Mouse (Mus musculus) heart, embryonic 15.5 days (tissue): ENCODE measurements at regions not wholly inside any gene's neighbourhood (a gene's known extent, or its start where the extent isn't known, plus 50 kb on each side); places are given as distances from the start of the nearest gene placed in this dataset.

Experiments
- ATAC-seq: fragments of 200-750 bp; cut with Nextera tagmentation; replicated peaks from 2 replicates; pipeline ENCODE4 v1.8.0; 2017; ENCODE audit warnings: low read depth, moderate TSS enrichment; ENCODE audit not compliant: insufficient number of reproducible peaks, insufficient read depth, low FRiP score
- H3K27ac ChIP-seq: fragments of 300-500 bp; sonication (generic); 2 replicates; pipeline ENCODE4 v1.5.1; 2015; ENCODE audit warnings: mild to moderate bottlenecking, inconsistent platforms
- H3K27me3 ChIP-seq: fragments of 300-500 bp; sonication (generic); 2 replicates; pipeline ENCODE4 v1.6.1; 2015; ENCODE audit warnings: inconsistent platforms
- H3K36me3 ChIP-seq: fragments of 300-500 bp; sonication (generic); 2 replicates; pipeline ENCODE4 v1.6.1; 2015; ENCODE audit warnings: mild to moderate bottlenecking, inconsistent platforms
- H3K4me1 ChIP-seq: fragments of 300-500 bp; sonication (generic); replicated peaks from 2 replicates; pipeline ENCODE4 v1.6.1; 2015; ENCODE audit warnings: inconsistent platforms
- H3K4me2 ChIP-seq: fragments of 300-500 bp; sonication (generic); 2 replicates; pipeline ENCODE4 v1.6.1; 2015; ENCODE audit warnings: inconsistent platforms, mild to moderate bottlenecking, moderate library complexity
- H3K4me3 ChIP-seq: fragments of 300-500 bp; sonication (generic); 2 replicates; pipeline ENCODE4 v1.5.1; 2015; ENCODE audit warnings: mild to moderate bottlenecking, inconsistent platforms
- H3K9ac ChIP-seq: fragments of 300-500 bp; sonication (generic); 2 replicates; pipeline ENCODE4 v1.6.1; 2015; ENCODE audit warnings: mild to moderate bottlenecking, inconsistent platforms
- H3K9me3 ChIP-seq: fragments of 300-500 bp; sonication (generic); replicated peaks from 2 replicates; pipeline ENCODE4 v1.6.1; 2016; ENCODE audit warnings: inconsistent platforms
- WGBS: fragments of 180-500 bp; shearing (Covaris S2); methylation state at CpG from one replicate; pipeline ENCODE4 v1.1.7; 2015; ENCODE audit warnings: mixed read lengths; 5-methylcytosine and 5-hydroxymethylcytosine counted together

GRCm38 (mm10) chr10:99959279-99959678, 56.2 kb upstream of the Kitl start:
- Histone ChIP-seq H3K27ac (no peak overlapping the region), H3K9ac (no peak overlapping the region), H3K36me3 (no peaks in the 10 kb centered on the region), H3K4me3 (no peak overlapping the region), H3K27me3 (no peaks in the 10 kb centered on the region), H3K9me3 (no peaks in the 10 kb centered on the region), H3K4me2 (no peak overlapping the region), H3K4me1 (no peaks in the 10 kb centered on the region)
- 68% methylated on average over 3 of the region's 3 CpGs for WGBS
- no peak for ATAC-seq

- no peak for ATAC-seq
- Histone ChIP-seq H3K4me1 (no peaks in the 10 kb centered on the region), H3K9ac (no peak overlapping the region), H3K27ac (no peak overlapping the region), H3K4me3 (no peak overlapping the region), H3K27me3 (no peaks in the 10 kb centered on the region), H3K36me3 (no peaks in the 10 kb centered on the region), H3K9me3 (no peaks in the 10 kb centered on the region), H3K4me2 (no peak overlapping the region)
- WGBS = 76% methylated on average over 7 of the region's 7 CpGs
These were observed 62.9 kb upstream of the Kitl start for GRCm38 (mm10) chr10:99952486-99952885.

GRCm38 (mm10) chr10:99951718-99952117, 63.7 kb upstream of the Kitl start:
- Histone ChIP-seq H3K9me3 (no peaks in the 10 kb centered on the region), H3K27me3 (no peaks in the 10 kb centered on the region), H3K36me3 (no peaks in the 10 kb centered on the region), H3K4me2 (no peak overlapping the region), H3K9ac (no peak overlapping the region), H3K4me3 (no peak overlapping the region), H3K27ac (no peak overlapping the region), H3K4me1 (no peaks in the 10 kb centered on the region)
- 60% methylated on average over 4 of the region's 4 CpGs for WGBS
- no peak for ATAC-seq

GRCm38 (mm10) chr10:99951316-99951715, 64.1 kb upstream of the Kitl start:
- WGBS = 77% methylated on average over 6 of the region's 6 CpGs
- H3K4me3 ChIP-seq = no peak overlapping the region
- no peak overlapping the region for H3K9ac ChIP-seq
- H3K9me3 ChIP-seq = no peaks in the 10 kb centered on the region
- H3K27ac ChIP-seq = no peak overlapping the region
- no peaks in the 10 kb centered on the region for H3K27me3 ChIP-seq
- H3K4me1 ChIP-seq = no peaks in the 10 kb centered on the region
- H3K4me2 ChIP-seq = no peak overlapping the region
- ATAC-seq = no peak
- H3K36me3 ChIP-seq = no peaks in the 10 kb centered on the region

DNA sequence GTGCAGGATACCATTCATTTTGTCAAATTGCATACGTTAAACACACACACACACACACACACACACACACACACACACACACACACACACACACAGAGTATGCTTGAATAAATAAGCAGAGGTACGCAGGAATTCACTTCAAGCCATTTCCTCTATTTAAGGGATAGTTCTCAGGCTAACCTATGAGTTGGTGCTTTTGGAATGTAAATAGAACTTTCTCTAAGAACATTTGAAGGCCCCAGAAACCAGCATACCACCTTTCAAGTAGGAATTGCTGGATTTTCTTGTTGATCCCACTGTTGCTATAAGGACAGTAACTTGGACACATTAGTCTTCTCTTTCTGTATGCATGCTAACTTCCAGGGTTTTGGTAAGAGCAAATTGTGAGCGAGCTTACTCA, 66.7 kb upstream of the Kitl start:
- 83% methylated on average over 3 of the region's 3 CpGs for WGBS
- no peak overlapping the region for H3K9ac ChIP-seq
- H3K4me3 ChIP-seq = no peak overlapping the region
- no peak for ATAC-seq
- H3K27ac ChIP-seq = no peak overlapping the region
- no peaks in the 10 kb centered on the region for H3K27me3 ChIP-seq
- H3K36me3 ChIP-seq = no peaks in the 10 kb centered on the region
- H3K4me2 ChIP-seq = no peak overlapping the region
- no peaks in the 10 kb centered on the region for H3K4me1 ChIP-seq
- no peaks in the 10 kb centered on the region for H3K9me3 ChIP-seq

- Histone ChIP-seq H3K4me1 (no peaks in the 10 kb centered on the region), H3K9me3 (no peaks in the 10 kb centered on the region), H3K4me2 (no peak overlapping the region), H3K4me3 (no peak overlapping the region), H3K27ac (no peak overlapping the region), H3K36me3 (no peaks in the 10 kb centered on the region), H3K9ac (no peak overlapping the region), H3K27me3 (no peaks in the 10 kb centered on the region)
- ATAC-seq = no peak
- 67% methylated on average over 3 of the region's 3 CpGs for WGBS
These were observed 70.0 kb upstream of the Kitl start for GRCm38 (mm10) chr10:99945418-99945817.

- no peaks in the 10 kb centered on the region for H3K4me1 ChIP-seq
- no peak overlapping the region for H3K4me3 ChIP-seq
- no peaks in the 10 kb centered on the region for H3K9me3 ChIP-seq
- 70% methylated on average over 11 of the region's 11 CpGs for WGBS
- no peak overlapping the region for H3K9ac ChIP-seq
- no peaks in the 10 kb centered on the region for H3K27me3 ChIP-seq
- H3K27ac ChIP-seq = no peak overlapping the region
- no peaks in the 10 kb centered on the region for H3K36me3 ChIP-seq
- 0 out of 2 replicates have a peak overlapping the region, but pooled peaks have one; percentile 11 for H3K4me2 ChIP-seq
- ATAC-seq = no peak
These were observed 73.8 kb upstream of the Kitl start for GRCm38 (mm10) chr10:99941665-99942064.

GRCm38 (mm10) chr10:99938901-99939300, 76.5 kb upstream of the Kitl start:
- H3K9ac ChIP-seq = no peak overlapping the region
- no peak overlapping the region for H3K27ac ChIP-seq
- 0 out of 2 replicates have a peak, but pooled peaks cover 2% of the 10 kb centered on the region for H3K4me1 ChIP-seq
- 84% methylated on average over 6 of the region's 6 CpGs for WGBS
- ATAC-seq = no peak
- no peak overlapping the region for H3K4me3 ChIP-seq
- no peaks in the 10 kb centered on the region for H3K9me3 ChIP-seq
- no peaks in the 10 kb centered on the region for H3K36me3 ChIP-seq
- no peak overlapping the region for H3K4me2 ChIP-seq
- H3K27me3 ChIP-seq = no peaks in the 10 kb centered on the region

- Histone ChIP-seq H3K4me2 (no peak overlapping the region), H3K4me3 (no peak overlapping the region), H3K4me1 (0 out of 2 replicates have a peak, but pooled peaks cover 2% of the 10 kb centered on the region), H3K27me3 (no peaks in the 10 kb centered on the region), H3K9me3 (no peaks in the 10 kb centered on the region), H3K27ac (no peak overlapping the region), H3K9ac (no peak overlapping the region), H3K36me3 (no peaks in the 10 kb centered on the region)
- ATAC-seq = no peak
- 86% methylated on average over 1 of the region's 1 CpGs for WGBS
These were observed 77.4 kb upstream of the Kitl start for GRCm38 (mm10) chr10:99937921-99938618.

GRCm38 (mm10) chr10:99929191-99929590, 86.2 kb upstream of the Kitl start:
- 78% methylated on average over 6 of the region's 6 CpGs for WGBS
- no peak overlapping the region for H3K4me2 ChIP-seq
- no peaks in the 10 kb centered on the region for H3K9me3 ChIP-seq
- H3K4me3 ChIP-seq = no peak overlapping the region
- H3K27ac ChIP-seq = no peak overlapping the region
- ATAC-seq = no peak
- no peaks in the 10 kb centered on the region for H3K27me3 ChIP-seq
- no peak overlapping the region for H3K9ac ChIP-seq
- no peaks in the 10 kb centered on the region for H3K36me3 ChIP-seq
- H3K4me1 ChIP-seq = peaks cover 8% of the 10 kb centered on the region

DNA sequence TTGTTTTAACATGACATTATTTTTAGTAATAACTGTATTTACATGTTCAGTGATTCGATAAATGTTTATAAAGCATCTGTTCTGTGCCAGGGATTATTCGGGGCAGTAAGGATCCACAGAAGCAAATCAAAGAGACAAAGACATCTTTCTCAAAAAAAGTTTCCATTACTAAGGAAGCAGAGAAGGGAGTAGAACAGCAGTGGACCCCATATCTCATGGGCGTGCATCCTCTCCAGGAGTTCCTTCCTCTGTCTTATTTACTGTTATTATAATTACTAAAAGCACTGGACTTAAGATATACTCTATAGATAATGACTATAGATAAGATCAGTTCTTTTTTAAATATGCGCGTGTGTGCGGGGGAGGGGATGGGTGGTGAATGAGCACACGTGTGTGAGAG, 87.5 kb upstream of the Kitl start:
- H3K9me3 ChIP-seq = no peaks in the 10 kb centered on the region
- H3K4me1 ChIP-seq = peaks cover 8% of the 10 kb centered on the region
- H3K9ac ChIP-seq = no peak overlapping the region
- no peaks in the 10 kb centered on the region for H3K27me3 ChIP-seq
- 78% methylated on average over 7 of the region's 7 CpGs for WGBS
- H3K4me3 ChIP-seq = no peak overlapping the region
- no peak overlapping the region for H3K4me2 ChIP-seq
- ATAC-seq = no peak
- H3K27ac ChIP-seq = no peak overlapping the region
- H3K36me3 ChIP-seq = no peaks in the 10 kb centered on the region

GRCm38 (mm10) chr10:99926327-99926954, 89.0 kb upstream of the Kitl start:
- H3K36me3 ChIP-seq = no peaks in the 10 kb centered on the region
- H3K4me1 ChIP-seq = peaks cover 8% of the 10 kb centered on the region
- H3K9me3 ChIP-seq = no peaks in the 10 kb centered on the region
- H3K4me3 ChIP-seq = no peak overlapping the region
- no peak overlapping the region for H3K9ac ChIP-seq
- no peak overlapping the region for H3K4me2 ChIP-seq
- ATAC-seq = no peak
- 31% methylated on average over 8 of the region's 8 CpGs for WGBS
- H3K27me3 ChIP-seq = no peaks in the 10 kb centered on the region
- no peak overlapping the region for H3K27ac ChIP-seq
